Mouse (Mus musculus): ENCODE data around the gene Fam69b.

Fam69b gene

DNA sequence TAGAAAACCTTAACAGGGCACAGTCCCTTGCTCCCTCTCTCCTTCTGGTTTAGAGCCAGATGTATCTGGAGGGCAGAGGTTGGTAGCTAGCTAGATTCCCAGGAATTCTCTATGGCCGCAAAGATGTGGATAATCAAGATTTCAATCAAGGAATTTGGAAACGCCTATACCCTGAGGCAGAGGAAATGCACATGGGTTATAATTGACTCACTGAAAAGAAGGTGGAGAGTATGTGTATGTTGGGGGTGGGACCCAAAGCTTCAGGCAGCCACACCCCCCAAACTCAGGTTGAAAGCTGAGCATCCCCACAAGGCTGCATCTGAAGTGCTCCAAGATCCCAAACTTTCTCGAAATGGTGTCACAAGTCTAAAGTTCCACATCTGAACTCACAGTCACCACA, 29.8 kb upstream of the Fam69b start:
- no peak for DNase-seq (ENCODE audit: extremely low read depth, low read depth)

GRCm38 (mm10) chr2:26599965-26600364, 28.3 kb upstream of the Fam69b start:
- no peak for DNase-seq (ENCODE audit: extremely low read depth, low read depth)

- DNase-seq (ENCODE audit: extremely low read depth, low read depth) = no peak
Observed at GRCm38 (mm10) chr2:26600664-26601063, 27.6 kb upstream of the Fam69b start.

GRCm38 (mm10) chr2:26601595-26601994, 26.7 kb upstream of the Fam69b start:
- no peak for DNase-seq (ENCODE audit: extremely low read depth, low read depth)

- no peak for DNase-seq (ENCODE audit: extremely low read depth, low read depth)
Observed at GRCm38 (mm10) chr2:26602631-26603030, 25.6 kb upstream of the Fam69b start.

GRCm38 (mm10) chr2:26603159-26603558, 25.1 kb upstream of the Fam69b start:
- DNase-seq (ENCODE audit: extremely low read depth, low read depth) = no peak

DNA sequence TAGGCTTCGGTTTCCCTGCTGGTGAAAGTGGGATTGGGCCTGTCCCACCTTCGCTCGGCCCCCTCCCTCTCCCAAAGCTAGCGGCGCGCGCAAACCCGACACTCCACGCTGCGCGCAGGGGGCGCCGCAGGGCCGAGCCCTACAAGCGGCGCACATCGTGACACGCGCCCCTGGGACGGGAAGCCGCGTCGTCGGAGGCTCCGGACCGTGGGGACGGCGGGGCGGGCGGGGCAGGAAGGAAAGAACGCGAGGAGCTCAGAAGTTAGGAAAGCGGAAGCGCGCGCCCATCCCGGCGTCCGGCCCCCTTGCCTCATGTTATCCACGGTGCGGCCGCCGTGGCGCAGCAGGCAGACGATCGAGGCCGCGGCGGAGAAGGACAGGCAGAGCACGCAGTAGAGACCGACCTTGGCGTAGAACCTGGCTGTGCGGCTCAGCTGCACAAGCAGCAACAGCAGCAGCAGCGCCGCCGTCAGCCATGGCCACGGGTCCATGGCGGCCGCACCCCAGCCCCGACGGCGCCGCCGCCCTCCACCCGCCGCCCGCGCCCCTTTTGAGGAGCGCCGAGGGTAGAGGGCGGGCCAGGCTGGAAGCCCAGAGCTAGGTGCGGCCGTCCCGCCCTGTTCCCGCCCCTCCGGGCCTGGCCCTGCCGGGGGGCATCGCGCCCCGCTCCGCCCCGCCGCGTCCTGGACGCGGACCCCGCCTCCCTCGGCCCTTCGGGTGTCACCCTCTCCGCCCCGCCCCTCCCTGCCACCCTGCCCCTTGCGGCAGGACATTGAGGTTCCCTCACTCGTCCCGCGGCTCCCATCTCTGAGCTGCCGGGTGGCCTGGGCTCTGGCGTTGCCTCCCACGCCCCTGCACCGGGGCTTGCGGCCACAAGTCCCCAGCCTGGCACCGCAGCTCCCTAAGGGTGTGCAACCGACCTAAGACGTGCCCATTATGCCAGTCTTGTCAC, 24.3 kb upstream of the Fam69b start, which contains the start of gene Agpat2:
Agpat2 (minus strand) TSS at position 698 of the 952 bp plus-strand sequence.
- peak; percentile 63 for DNase-seq (ENCODE audit: extremely low read depth, low read depth)

GRCm38 (mm10) chr2:26605331-26605730, 22.9 kb upstream of the Fam69b start:
- no peak for DNase-seq (ENCODE audit: extremely low read depth, low read depth)

DNA sequence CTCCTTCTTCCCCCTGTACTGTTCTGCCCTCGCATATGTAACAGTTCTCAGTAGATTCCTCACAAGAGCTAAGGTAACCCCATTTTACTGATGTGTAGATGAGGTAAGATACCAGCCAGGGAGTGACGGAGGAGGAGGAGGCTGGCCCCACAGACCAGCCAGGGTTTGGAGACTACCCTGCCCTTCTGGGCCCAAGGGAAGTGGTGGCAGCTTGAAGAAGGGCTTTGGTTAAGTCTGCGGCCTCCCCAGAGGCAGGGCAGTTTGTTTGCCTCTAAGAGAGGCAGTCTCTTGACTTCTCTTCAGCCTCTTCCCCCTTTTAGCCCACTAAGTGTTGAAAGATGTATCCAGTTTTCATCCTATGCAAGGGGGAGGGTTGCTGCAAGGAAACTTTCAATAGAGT, 21.7 kb upstream of the Fam69b start:
- DNase-seq (ENCODE audit: extremely low read depth, low read depth) = no peak

- no peak for DNase-seq (ENCODE audit: extremely low read depth, low read depth)
Observed at GRCm38 (mm10) chr2:26607056-26607910, 21.0 kb upstream of the Fam69b start.

GRCm38 (mm10) chr2:26608781-26609180, 19.5 kb upstream of the Fam69b start:
- no peak for DNase-seq (ENCODE audit: extremely low read depth, low read depth)

DNA sequence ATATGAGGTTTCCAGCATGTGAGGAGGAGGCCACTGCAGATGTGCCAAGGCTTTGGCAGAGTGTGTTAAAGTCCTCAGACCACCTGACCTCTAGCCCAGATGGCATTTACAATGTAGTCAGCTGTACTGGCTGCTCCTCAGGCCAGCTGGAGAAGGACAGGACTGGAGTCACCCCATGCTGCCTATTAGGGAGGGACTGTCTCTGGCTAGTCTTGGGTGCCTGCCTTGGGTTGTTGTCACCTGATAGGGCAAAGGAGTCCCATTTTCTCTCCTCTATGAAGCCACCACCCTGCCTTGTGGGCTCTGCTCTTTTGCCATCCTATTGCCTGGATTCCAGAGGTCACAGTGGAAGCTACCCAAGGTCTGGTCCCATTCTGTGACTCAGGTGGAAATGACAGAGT, 19.0 kb upstream of the Fam69b start:
- no peak for DNase-seq (ENCODE audit: extremely low read depth, low read depth)

DNA sequence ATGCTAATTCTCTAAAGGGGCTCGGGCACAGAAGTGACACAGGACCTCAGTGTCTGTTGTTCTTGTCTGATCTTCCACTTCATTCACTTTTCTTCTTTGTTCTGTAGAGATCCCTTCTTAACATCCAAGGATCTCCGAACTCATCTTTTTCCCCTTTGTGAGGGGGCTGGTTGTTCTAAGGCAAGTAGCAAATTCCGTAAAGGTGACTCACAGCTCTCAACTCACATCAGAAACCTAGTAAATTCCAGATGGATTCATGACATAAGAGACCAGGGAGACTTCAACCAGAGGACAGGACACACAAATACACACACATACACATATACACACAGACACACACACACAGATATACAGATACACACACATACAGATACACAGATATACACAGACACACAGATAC, 17.7 kb upstream of the Fam69b start:
- DNase-seq (ENCODE audit: extremely low read depth, low read depth) = no peak

- DNase-seq (ENCODE audit: extremely low read depth, low read depth) = no peak
Observed at GRCm38 (mm10) chr2:26611054-26611453, 17.2 kb upstream of the Fam69b start.

- no peak for DNase-seq (ENCODE audit: extremely low read depth, low read depth)
Observed at GRCm38 (mm10) chr2:26611896-26612295, 16.4 kb upstream of the Fam69b start.

DNA sequence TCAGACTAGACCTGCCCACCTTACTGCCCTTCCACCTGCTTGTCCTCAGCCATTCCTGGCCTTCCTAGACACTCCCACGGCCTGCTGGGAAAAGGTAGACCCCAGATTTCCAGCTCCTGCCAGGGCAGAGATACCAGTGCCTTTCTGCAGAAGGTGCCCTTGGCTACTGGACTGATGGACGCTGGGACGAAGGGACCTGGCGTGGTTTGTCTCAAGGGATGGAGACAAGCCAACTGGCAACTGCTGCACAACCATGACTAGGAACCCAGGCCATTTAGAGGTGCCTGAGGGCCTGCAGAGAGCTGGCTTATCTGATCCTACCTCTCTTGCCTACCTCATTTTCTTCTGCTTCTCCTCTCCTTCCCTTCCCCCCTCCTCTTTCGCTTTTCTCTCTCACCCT, 13.4 kb upstream of the Fam69b start:
- DNase-seq (ENCODE audit: extremely low read depth, low read depth) = no peak

GRCm38 (mm10) chr2:26615459-26616124, 12.7 kb upstream of the Fam69b start:
- no peak for DNase-seq (ENCODE audit: extremely low read depth, low read depth)

GRCm38 (mm10) chr2:26617331-26617730, 10.9 kb upstream of the Fam69b start:
- DNase-seq (ENCODE audit: extremely low read depth, low read depth) = no peak

GRCm38 (mm10) chr2:26617928-26618327, 10.3 kb upstream of the Fam69b start:
- no peak for DNase-seq (ENCODE audit: extremely low read depth, low read depth)

GRCm38 (mm10) chr2:26621246-26621645, 7.0 kb upstream of the Fam69b start:
- no peak for DNase-seq (ENCODE audit: extremely low read depth, low read depth)

DNA sequence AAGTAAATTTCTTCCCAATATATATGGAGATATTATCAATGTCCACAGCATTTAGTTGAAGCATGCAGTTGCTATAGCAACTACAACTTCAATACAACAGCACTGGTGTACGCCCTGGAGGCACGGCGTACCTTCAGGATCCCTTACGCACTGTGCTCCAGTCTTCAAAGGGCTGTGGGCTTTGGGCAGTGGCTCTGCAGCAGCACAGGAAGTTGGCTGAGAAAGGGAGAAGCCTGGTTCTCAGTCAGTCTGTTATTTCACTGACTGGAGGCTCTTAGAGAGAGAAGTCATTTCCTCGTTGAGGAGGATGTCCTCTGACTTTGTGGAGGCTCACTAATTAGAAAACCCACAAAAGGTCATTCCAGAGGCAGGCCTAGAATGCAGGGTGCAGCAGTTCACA, 5.3 kb upstream of the Fam69b start:
- no peak for DNase-seq (ENCODE audit: extremely low read depth, low read depth)

GRCm38 (mm10) chr2:26625419-26625818, 2.8 kb upstream of the Fam69b start:
- DNase-seq (ENCODE audit: extremely low read depth, low read depth) = no peak
